Mouse (Mus musculus) forebrain, embryonic 12.5 days (tissue): ENCODE measurements around the gene Rnf41. TPM values are rescaled to one million over a fixed set of nuclear protein-coding genes. Genes with fewer than 3 reads are reported as not detected.

Source experiments
- ATAC-seq: fragments of 200-750 bp; cut with Nextera tagmentation; 2 replicates; pipeline ENCODE4 v1.8.0; 2017; ENCODE audit warnings: moderate TSS enrichment; ENCODE audit not compliant: low FRiP score
- H3K27ac ChIP-seq: fragments of 300-500 bp; sonication (generic); 2 replicates; pipeline ENCODE4 v1.5.1; 2016; ENCODE audit warnings: mild to moderate bottlenecking
- H3K27me3 ChIP-seq: fragments of 300-500 bp; sonication (generic); 2 replicates; pipeline ENCODE4 v1.6.1; 2016; ENCODE audit warnings: mild to moderate bottlenecking
- H3K36me3 ChIP-seq: fragments of 300-500 bp; sonication (generic); replicated peaks from 2 replicates; pipeline ENCODE4 v1.6.1; 2016; ENCODE audit warnings: mild to moderate bottlenecking
- H3K4me1 ChIP-seq: fragments of 300-500 bp; sonication (generic); 2 replicates; pipeline ENCODE4 v1.6.1; 2016
- H3K4me2 ChIP-seq: fragments of 300-500 bp; sonication (generic); 2 replicates; pipeline ENCODE4 v1.6.1; 2016; ENCODE audit warnings: mild to moderate bottlenecking, moderate library complexity
- H3K4me3 ChIP-seq: fragments of 300-500 bp; sonication (generic); replicated peaks from 2 replicates; pipeline ENCODE4 v1.5.1; 2016; ENCODE audit warnings: mild to moderate bottlenecking
- H3K9ac ChIP-seq: fragments of 300-500 bp; sonication (generic); 2 replicates; pipeline ENCODE4 v1.6.1; 2016; ENCODE audit warnings: mild to moderate bottlenecking
- H3K9me3 ChIP-seq: fragments of 300-500 bp; sonication (generic); 2 replicates; pipeline ENCODE4 v1.6.1; 2016
- WGBS: fragments of 180-500 bp; shearing (Covaris S2); methylation state at CpG from one replicate; pipeline ENCODE4 v1.1.7; 2016; 5-methylcytosine and 5-hydroxymethylcytosine counted together
- polyA plus RNA-seq: library from polyadenylated mRNA; unstranded; fragments of >200 nt; fragmentation: Nextera tagmentation; extraction: Ambion mirVana; gene quantifications from 2 replicates; pipeline ENCODE4 v1.2.1, GENCODE M21; 2016

Rnf41 gene
- polyA plus RNA-seq, 1 experiment from 2014 or later = 62.0 TPM

DNA sequence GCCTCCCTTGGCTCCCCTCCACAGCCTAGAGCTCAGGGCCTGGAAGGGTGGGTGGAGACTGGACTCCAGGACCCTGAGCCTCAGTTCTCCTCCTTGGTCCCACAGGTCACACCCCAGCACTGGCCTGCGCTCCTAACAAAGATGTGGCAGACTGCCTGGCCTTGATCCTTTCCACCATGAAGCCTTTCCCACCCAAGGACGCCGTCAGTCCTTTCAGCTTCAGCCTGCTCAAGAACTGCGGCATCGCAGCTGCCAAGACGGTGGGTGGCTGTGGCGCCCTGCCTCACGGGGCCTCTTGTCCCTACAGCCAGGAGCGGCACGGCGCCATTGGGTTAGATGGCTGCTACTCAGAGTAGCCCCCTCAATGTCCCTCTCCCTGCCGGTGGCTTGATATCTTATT lies 21.1 kb upstream of the Rnf41 start:
- peaks cover 98% of the 10 kb centered on the region for H3K36me3 ChIP-seq
- 87% methylated on average over 12 of the region's 12 CpGs for WGBS

DNA sequence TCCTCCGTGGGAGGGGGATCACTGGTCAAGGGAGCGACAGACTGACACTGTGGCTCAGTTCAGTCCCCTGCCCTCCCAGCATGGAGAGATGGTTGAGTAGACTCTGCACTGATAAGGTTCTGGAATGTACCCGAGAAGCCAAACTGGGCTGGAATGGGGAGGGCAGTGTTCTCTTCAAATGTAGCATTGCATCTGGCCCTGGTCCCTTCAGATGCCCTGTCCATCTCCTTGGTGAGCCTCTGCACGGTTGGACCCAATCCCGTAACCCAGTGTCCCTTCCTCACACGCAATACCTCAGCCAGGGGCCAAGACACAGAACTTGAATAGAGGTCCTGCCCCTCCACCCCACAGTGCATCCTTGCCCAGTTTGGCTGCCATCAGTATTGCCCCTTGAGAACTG lies 19.6 kb upstream of the Rnf41 start:
- Histone ChIP-seq H3K4me1 (peaks cover 11% of the 10 kb centered on the region), H3K4me3 (no peak overlapping the region), H3K27ac (no peak overlapping the region), H3K4me2 (no peak overlapping the region), H3K9ac (no peak overlapping the region), H3K36me3 (peaks cover 98% of the 10 kb centered on the region), H3K9me3 (no peaks in the 10 kb centered on the region), H3K27me3 (no peaks in the 10 kb centered on the region)
- WGBS = 76% methylated on average over 6 of the region's 6 CpGs
- no peak for ATAC-seq

More for the DNA sequence above, 21.1 kb upstream of the Rnf41 start:
- Histone ChIP-seq H3K9me3 (no peaks in the 10 kb centered on the region), H3K27ac (no peak overlapping the region), H3K9ac (no peak overlapping the region), H3K27me3 (no peaks in the 10 kb centered on the region), H3K4me3 (no peak overlapping the region), H3K4me1 (peaks cover 8% of the 10 kb centered on the region; the same call in 1 of the 2 replicates), H3K4me2 (no peak overlapping the region)
- ATAC-seq = no peak

DNA sequence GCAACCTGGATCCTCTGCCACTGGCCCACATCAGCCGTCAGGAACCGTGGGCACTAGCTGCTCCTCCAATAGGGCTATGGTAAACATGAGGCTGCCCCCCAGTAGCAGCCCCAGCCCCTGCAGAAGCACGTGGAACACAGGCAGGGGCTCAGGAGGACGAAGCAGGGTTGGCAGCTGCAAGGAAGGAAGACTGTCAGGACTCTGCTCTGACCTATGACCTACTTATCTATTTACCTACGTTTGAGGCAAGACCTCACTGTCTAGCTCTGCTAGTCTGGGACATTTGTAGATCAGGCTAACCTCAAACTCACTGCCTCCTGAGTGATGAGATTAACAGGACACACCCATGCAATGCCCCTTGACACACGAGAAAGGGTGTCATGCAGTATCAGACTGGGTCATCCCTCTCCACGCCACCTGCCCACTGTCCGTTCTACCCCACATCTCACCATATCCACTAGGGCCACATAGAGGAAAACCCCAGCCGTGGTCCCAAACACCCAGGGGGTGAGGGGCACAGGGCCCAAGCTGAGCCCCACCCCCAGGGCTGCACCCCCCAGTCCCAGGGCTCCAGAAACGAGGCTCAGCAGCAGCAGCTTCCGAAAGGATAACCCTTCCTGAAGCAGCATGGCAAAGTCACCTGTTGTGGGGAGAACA lies 15.3 kb upstream of the Rnf41 start:
- Histone ChIP-seq H3K27me3 (no peaks in the 10 kb centered on the region), H3K27ac (no peak overlapping the region), H3K9me3 (no peaks in the 10 kb centered on the region), H3K4me3 (no peak overlapping the region), H3K4me2 (no peak overlapping the region), H3K36me3 (peaks cover 59% of the 10 kb centered on the region), H3K9ac (no peak overlapping the region), H3K4me1 (peaks cover 23% of the 10 kb centered on the region)
- 74% methylated on average over 11 of the region's 11 CpGs for WGBS
- no peak for ATAC-seq

DNA sequence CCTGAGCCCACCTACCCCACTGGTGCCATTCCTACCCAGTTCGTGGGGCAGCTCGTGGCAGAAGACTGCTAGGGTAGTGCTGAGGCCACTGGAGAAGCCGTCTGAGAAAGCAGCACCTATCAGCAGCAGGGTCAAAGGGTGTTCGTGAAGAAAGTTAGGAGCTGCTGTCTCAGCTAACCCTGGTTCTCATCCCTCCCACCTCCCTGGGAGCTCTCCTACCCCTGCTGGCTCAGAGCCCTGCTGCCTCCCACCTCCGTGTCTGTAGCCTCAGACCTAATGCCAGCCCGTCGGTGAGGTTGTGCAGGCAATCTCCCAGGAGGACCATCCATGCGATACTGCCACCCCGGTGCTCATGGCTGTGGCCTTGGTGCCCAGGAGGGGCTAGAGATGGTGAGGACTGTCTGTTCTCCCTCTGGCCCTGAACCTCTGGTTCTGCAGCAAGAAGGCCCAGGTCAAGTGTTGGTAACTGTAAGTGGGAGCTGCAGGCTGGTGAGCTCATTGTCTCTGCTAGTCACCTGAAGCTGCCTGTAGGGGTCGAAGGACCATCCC lies 14.7 kb upstream of the Rnf41 start:
- H3K4me3 ChIP-seq = no peak overlapping the region
- H3K27me3 ChIP-seq = no peaks in the 10 kb centered on the region
- H3K9me3 ChIP-seq = no peaks in the 10 kb centered on the region
- H3K4me1 ChIP-seq = peaks cover 23% of the 10 kb centered on the region
- H3K36me3 ChIP-seq = peaks cover 59% of the 10 kb centered on the region
- H3K9ac ChIP-seq = no peak overlapping the region
- H3K4me2 ChIP-seq = no peak overlapping the region
- no peak for ATAC-seq
- H3K27ac ChIP-seq = no peak overlapping the region
- WGBS = 78% methylated on average over 10 of the region's 10 CpGs

DNA sequence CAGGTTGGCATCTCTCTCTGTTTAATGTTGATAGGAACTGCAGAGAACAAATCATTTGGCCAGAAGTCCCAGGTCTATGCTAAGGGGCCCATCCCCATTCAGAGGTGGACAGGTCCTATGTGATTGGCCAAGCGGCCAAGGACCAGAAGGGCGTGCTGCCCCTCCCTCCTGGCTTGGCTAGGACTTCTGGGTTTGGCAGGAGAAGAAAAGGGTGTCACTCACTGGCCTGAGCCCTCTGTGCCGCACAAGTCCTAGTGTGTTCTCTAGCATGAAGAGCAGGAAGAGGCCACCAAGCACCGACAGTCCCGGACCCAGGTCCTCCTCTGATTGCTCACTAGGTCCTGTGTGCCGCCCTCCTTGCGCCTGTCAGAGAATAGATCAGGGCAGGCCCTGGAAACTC lies 14.0 kb upstream of the Rnf41 start:
- no peaks in the 10 kb centered on the region for H3K27me3 ChIP-seq
- 60% methylated on average over 7 of the region's 7 CpGs for WGBS
- peaks cover 23% of the 10 kb centered on the region for H3K4me1 ChIP-seq
- H3K9me3 ChIP-seq = no peaks in the 10 kb centered on the region
- H3K36me3 ChIP-seq = peaks cover 54% of the 10 kb centered on the region
- ATAC-seq = no peak
- 0 out of 2 replicates have a peak overlapping the region, but pooled peaks have one; percentile 26 for H3K27ac ChIP-seq
- H3K9ac ChIP-seq = no peak overlapping the region
- H3K4me3 ChIP-seq = no peak overlapping the region
- no peak overlapping the region for H3K4me2 ChIP-seq

DNA sequence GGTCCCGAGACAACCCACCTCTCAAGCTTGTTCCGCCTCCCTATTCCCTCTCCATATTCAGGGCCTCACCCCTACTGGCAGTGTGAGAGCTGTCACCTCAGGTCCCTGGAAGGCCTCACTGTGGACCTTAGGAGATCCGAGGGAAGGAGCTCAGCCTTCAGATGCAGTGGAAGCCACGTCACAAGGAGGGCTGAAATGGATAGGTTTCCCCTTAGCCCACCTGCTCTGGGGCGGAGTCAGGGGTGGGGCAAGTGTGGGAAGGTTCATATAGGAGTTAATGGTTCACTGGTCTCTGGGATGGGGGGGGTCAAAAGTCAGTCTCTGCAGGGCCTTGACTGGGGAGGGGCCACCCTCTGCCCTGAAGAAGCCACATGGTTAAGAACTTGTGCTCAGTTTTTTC lies 11.1 kb upstream of the Rnf41 start:
- Histone ChIP-seq H3K9me3 (no peaks in the 10 kb centered on the region), H3K27me3 (no peaks in the 10 kb centered on the region), H3K4me2 (no peak overlapping the region), H3K4me3 (no peak overlapping the region), H3K36me3 (peaks cover 32% of the 10 kb centered on the region), H3K9ac (no peak overlapping the region), H3K4me1 (peaks cover 15% of the 10 kb centered on the region; the same call in 1 of the 2 replicates), H3K27ac (no peak overlapping the region)
- 36% methylated on average over 5 of the region's 5 CpGs for WGBS
- ATAC-seq = no peak

DNA sequence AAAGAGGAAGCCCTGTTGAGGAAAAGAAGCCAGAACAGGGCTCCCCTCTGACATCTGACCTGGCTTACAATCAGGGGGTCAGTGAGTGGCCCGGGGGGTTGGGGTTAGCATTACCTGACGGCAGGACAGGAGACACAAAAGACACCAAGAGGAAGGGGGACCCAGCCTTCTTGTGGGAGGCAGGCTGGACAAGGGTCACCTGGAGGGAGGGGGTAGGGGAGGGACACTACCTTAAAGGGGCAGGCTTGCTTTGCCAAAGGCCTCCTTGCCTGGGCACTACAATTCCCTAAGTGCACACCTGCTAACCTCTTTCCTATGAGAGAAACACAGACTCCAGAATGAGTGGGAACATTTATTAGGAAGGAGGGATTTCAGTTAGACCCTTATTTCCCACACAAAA lies 10.4 kb upstream of the Rnf41 start, which contains the start of gene Slc39a5:
Gene Slc39a5, minus strand, starts transcription at position 174 of the 400 bp plus-strand sequence.
- 18% methylated on average over 2 of the region's 2 CpGs for WGBS
- no peak within 1 kb of the TSS for H3K9ac ChIP-seq
- no peak within 1 kb of the TSS for H3K4me3 ChIP-seq
- ATAC-seq = no peak
- no peak within 1 kb of the TSS for H3K4me2 ChIP-seq
- H3K4me1 ChIP-seq = peaks cover 15% of the 10 kb centered on the region; the same call in 1 of the 2 replicates
- peaks cover 32% of the 10 kb centered on the region for H3K36me3 ChIP-seq
- no peak within 1 kb of the TSS for H3K27ac ChIP-seq
- no peaks in the 10 kb centered on the region for H3K9me3 ChIP-seq
- no peaks in the 10 kb centered on the region for H3K27me3 ChIP-seq

DNA sequence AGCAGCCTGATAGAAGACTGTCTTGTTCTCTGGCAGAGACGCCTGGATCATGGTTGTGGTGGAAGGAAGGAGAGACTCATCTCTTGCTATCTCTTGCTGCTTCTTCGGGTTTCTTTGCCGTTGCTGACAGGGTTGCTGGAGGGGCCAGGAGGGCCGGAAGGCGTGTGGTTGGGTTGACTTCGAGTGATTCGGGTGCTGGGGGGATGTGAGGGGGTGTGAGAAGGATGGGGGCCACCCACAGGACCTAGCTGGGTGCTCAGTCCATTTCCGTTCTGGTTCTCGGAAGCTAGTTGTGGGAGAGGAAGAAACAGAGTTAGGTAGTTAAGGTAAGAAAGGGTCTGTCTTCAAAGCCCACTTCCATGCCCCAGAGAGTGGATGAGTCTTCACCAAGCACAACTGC lies 9.8 kb upstream of the Rnf41 start:
- no peak for ATAC-seq

DNA sequence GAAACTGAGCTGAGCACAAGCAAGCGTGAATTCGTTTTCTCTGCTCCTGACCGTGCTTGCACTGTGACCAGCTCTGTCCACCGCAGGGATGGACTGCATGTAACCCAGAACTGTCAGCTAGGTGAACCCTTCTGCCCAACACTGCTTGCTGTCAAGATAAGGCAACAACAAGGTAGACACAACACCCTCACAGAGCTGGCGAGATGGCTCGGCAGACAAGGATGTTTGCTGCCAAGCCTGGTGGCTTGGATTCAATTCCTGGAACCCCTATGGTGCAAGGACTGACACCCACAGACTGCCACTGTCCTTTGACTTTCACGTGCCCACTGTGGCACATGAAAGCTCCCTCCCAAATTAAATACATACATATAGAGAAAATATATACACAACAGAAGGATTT lies 7.5 kb upstream of the Rnf41 start:
- H3K9ac ChIP-seq = no peak overlapping the region
- WGBS = 92% methylated on average over 7 of the region's 7 CpGs
- ATAC-seq = no peak

More for the DNA sequence above, 9.8 kb upstream of the Rnf41 start:
- Histone ChIP-seq H3K9ac (no peak overlapping the region), H3K36me3 (peaks cover 32% of the 10 kb centered on the region), H3K9me3 (no peaks in the 10 kb centered on the region), H3K4me2 (no peak overlapping the region), H3K4me1 (peaks cover 14% of the 10 kb centered on the region; the same call in 1 of the 2 replicates), H3K4me3 (no peak overlapping the region), H3K27me3 (no peaks in the 10 kb centered on the region), H3K27ac (no peak overlapping the region)
- WGBS = 84% methylated on average over 9 of the region's 9 CpGs

DNA sequence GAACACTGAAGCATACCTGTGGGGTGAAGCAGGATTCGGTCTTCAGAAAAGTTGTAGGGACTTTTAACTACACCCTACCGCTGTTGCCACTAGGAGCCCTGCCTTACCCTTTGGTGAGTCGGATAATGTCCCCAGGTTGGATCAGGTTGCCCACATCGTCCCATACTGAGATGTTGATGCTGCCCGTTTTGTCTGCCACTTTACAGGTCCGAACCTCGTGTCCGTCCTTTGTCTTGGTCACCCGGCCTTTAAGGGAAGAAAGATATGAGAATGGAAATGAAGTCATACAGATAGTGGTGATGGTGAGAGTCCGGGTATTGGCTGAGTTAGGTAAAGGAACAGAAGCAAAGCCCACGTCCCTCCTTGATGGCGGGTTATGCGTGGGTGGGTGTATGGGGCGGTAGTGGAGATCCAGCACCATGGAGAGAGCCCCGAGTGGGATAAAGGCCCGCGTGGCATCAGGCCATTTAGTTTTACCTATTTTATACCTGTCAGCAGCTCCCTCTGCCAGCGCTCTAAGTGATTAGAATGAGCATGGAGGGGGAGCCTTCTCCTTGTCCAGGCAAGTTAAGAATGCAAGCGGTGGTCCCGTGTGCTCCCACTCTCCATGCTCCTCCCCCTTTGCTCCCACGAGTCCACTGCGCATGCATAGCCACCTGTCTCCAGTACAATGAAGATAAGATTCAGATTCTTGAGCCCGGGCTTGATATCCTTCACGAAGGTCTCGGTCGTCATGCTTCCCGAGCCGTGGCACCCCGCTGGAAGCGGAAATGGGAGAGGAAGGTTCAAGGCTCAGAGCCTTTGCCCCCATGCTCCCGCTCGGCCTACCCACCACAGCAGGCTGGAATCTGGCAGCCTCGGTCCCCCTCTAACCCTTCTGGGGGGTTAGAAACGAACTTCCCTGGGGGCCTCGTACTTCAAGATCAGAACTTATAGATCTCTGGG lies 2.6 kb upstream of the Rnf41 start:
- H3K36me3 ChIP-seq = peaks cover 34% of the 10 kb centered on the region
- WGBS = 18% methylated on average over 35 of the region's 35 CpGs
- ATAC-seq = peak; percentile 16; the same call in 1 of the 2 replicates

More for the DNA sequence above, 7.5 kb upstream of the Rnf41 start:
- H3K4me1 ChIP-seq = peaks cover 12% of the 10 kb centered on the region
- H3K27me3 ChIP-seq = no peaks in the 10 kb centered on the region
- no peaks in the 10 kb centered on the region for H3K9me3 ChIP-seq
- H3K36me3 ChIP-seq = peaks cover 39% of the 10 kb centered on the region
- H3K27ac ChIP-seq = no peak overlapping the region
- H3K4me3 ChIP-seq = no peak overlapping the region
- H3K4me2 ChIP-seq = no peak overlapping the region

DNA sequence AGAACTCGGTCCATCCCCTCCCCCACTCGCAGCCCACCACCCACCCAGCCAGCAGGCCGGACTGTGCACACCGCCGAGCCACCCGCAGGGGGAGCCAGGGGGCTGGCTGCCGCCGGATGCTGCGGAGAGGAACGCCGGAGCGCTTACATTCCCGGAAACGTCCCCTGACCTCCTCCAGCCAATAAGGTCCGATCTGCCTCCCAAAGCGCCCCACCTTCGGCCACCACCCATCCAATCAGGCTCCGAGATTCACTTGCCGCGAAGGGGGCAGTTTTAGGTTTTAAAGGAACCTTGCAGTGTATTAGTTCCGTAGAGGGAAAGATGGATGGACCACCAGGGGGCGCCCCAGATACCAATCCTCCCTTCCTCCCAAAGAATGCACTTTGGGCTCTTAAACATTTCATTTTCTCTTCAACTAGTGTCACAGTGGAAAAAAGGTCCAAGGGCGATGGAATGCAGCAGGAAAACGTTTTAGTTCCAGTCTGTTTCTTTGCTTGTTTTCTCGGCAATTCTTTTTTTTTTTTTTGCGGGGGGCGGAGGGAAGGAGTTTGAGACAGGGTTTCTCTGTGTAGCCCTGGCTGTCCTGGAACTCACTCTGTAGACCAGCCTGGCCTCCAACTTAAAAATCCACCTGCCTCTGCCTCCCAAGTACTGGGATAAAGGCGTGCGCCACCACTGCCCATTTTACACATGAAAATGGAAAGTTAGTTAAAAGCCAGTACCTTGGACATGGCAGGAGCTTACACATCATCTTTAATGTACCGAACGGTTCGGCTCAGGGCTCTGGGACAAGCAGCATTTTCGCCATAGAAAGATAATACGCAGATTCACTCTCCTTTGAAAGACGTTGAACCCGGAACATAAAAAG lies 1.5 kb upstream of the Rnf41 start:
- ATAC-seq = peak; percentile 92
- Histone ChIP-seq H3K9me3 (no peaks in the 10 kb centered on the region), H3K4me1 (peaks cover 46% of the 10 kb centered on the region), H3K9ac (peak overlapping the region; percentile 93), H3K27me3 (no peaks in the 10 kb centered on the region), H3K4me3 (peak overlapping the region; percentile 93), H3K4me2 (peak overlapping the region; percentile 84), H3K36me3 (peaks cover 35% of the 10 kb centered on the region), H3K27ac (peak overlapping the region; percentile 96)
- WGBS = 5% methylated on average over 36 of the region's 36 CpGs

More for the DNA sequence above, 2.6 kb upstream of the Rnf41 start:
- H3K4me2 ChIP-seq = peak overlapping the region; percentile 84
- H3K27me3 ChIP-seq = no peaks in the 10 kb centered on the region
- peak overlapping the region; percentile 86 for H3K9ac ChIP-seq
- H3K27ac ChIP-seq = peak overlapping the region; percentile 96
- peak overlapping the region; percentile 93 for H3K4me3 ChIP-seq
- no peaks in the 10 kb centered on the region for H3K9me3 ChIP-seq
- H3K4me1 ChIP-seq = peaks cover 45% of the 10 kb centered on the region
